Mouse (Mus musculus) bone marrow, adult 2 months (tissue): ENCODE measurements around the gene Hist2h3b. TPM values are rescaled to one million over a fixed set of nuclear protein-coding genes. Genes with fewer than 3 reads are reported as not detected.

Source experiments
- H3K27ac ChIP-seq: fragments of 200-500 bp; 2 replicates; pipeline ENCODE4 v1.5.1; 2012; ENCODE audit warnings: low read depth, mild to moderate bottlenecking, control low read depth, inconsistent platforms, low read length; ENCODE audit not compliant: control insufficient read depth, poor library complexity, insufficient read depth
- H3K4me1 ChIP-seq: fragments of 200-500 bp; 2 replicates; pipeline ENCODE4 v1.6.1; 2011; ENCODE audit warnings: low read length; ENCODE audit not compliant: control insufficient read depth, insufficient read depth
- H3K4me3 ChIP-seq: fragments of 200-500 bp; replicated peaks from 2 replicates; pipeline ENCODE3; 2011; ENCODE audit warnings: mild to moderate bottlenecking, low read depth, low read length, control low read depth; ENCODE audit not compliant: control insufficient read depth
- CTCF ChIP-seq: fragments of 200-500 bp; IDR thresholded peaks from 2 replicates; pipeline ENCODE4 v1.5.1; 2011; ENCODE audit warnings: low read length, control low read depth; ENCODE audit not compliant: control insufficient read depth, insufficient read depth
- POLR2A ChIP-seq: fragments of 200-500 bp; IDR thresholded peaks from 2 replicates; pipeline ENCODE4 v1.6.1; 2011; ENCODE audit warnings: low read depth, mild to moderate bottlenecking, control low read depth, low read length, borderline replicate concordance; ENCODE audit not compliant: control insufficient read depth
- WGBS: fragments of 180-500 bp; shearing (Covaris S2); methylation state at CpG from one replicate; pipeline ENCODE4 v1.1.7; 2018; 5-methylcytosine and 5-hydroxymethylcytosine counted together
- polyA plus RNA-seq: library from polyadenylated mRNA; stranded (reverse); fragments of >200 nt; gene quantifications from 2 replicates; pipeline ENCODE4 v1.2.4, GENCODE M21; 2011; ENCODE audit warnings: low replicate concordance; ENCODE audit not compliant: missing spikeins, insufficient read depth, insufficient read length

Hist2h3b gene
- polyA plus RNA-seq, 1 experiment, result 20.8 TPM

DNA sequence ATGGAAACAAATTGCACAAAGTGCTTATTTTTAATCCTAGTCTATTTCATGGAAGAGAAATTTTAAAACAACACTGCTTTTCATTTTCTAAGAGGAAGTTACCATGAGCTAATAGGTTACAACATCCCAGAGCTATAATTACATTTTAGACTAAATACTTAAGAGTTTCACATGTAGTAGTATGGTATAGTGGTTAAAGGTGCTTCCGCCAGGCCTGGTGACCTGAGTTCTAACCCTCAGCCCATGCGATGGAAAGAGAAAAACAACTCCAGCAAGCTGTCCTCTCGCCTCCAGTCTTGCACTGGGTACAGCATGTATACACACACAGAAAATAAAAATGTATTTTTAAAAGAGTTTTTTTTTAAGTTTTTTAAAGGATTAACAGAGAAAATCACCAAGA lies 16.7 kb upstream of the Hist2h3b start:
- TF ChIP-seq CTCF (no peak), POLR2A (no peak)
- Histone ChIP-seq H3K4me1 (peaks cover 3% of the 10 kb centered on the region), H3K4me3 (no peak overlapping the region), H3K27ac (no peak overlapping the region; the same call in 1 of the 2 replicates)
- 37% methylated on average over 3 of the region's 3 CpGs for WGBS

DNA sequence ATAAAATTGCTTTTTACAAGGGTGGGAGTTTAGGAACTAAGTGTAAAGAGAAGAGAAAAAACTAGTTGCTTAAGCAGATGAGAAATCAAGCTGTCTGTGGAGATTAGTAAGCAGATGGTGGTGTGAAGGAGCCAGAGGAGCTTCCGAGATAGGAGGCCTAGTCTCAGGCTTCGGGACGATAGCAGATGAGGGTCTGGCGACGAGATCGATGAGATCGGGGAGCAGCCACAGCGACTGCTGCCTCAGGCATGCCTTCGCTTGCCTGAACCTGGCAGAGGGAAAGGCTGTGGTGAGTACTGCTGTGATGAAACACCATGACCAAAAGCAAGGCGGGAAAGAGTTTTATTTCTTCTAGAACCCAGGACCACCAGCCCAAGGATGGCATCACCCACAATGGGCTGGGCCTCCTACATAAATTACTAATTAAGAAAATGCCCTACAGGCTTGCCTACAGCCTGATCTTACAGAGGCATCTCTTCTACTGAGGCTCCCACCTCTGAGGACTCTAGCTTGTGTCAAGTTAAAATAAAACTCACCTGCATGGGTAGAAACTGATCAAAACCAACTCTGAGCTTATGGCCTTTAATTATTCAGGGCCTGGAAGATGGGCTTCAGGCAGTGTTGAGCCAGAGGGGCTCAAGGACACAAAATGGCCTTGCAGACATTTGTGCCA lies 13.6 kb upstream of the Hist2h3b start:
- TF ChIP-seq CTCF, result no peak
- TF ChIP-seq POLR2A, result no peak
- Histone ChIP-seq H3K4me3 (no peak overlapping the region), H3K27ac (peak overlapping the region; percentile 63), H3K4me1 (peaks cover 1% of the 10 kb centered on the region; the same call in 1 of the 2 replicates)
- WGBS, result 61% methylated on average over 10 of the region's 10 CpGs

DNA sequence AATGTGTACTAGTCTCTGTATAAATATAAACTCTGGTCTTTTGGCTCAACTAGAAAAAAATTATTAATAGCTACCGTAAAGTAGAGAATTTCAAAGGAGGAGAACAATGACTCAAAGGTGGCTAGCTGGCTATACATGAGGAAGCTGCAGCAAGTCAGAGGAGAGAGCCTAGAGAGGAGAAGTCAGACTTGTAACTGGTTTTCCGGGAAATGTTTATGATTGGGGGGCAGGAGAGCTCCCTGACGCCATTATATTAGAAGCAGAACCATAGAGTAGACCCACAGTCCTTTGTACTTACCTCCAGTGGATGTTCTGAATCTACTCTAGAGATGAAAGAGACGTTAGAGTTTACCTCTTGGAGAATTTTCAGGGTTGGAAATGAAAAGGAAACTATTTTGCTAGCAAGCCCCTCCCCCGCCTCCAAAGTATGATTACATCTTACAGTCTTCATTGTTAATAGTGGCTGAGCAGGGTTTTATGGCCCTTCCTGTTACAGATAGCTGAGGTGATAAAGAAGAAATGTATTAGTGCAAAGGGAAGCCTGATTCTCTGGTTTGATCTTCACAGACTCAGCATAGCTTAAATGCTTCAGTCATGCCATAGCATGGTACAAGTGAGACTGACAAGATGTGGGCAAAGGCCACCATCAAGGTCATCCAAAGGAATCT lies 12.4 kb upstream of the Hist2h3b start:
- Histone ChIP-seq H3K4me1 (peaks cover under 1% of the 10 kb centered on the region; the same call in 1 of the 2 replicates), H3K4me3 (no peak overlapping the region), H3K27ac (no peak overlapping the region)
- TF ChIP-seq POLR2A, result no peak
- no peak for TF ChIP-seq CTCF
- 46% methylated on average over 5 of the region's 5 CpGs for WGBS

DNA sequence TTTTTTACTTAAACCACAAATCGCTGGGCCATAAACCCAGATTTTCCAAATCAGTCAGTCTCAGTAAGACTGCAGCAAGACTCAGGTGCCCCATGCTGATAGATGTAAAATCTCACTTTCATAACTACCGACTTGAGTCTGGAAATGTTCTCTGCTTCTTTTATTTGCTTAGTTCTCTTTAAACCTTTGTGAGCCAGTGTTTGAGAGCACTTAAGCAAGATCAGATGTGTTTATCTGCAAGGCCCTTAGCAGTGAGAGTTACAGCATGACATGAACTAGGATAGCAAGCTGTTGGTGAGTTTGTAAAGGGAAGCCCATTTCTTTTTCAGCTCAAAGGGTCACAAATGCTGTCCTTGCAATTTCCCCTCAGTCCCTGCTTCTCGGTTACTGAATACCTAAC lies 11.3 kb upstream of the Hist2h3b start:
- Histone ChIP-seq H3K27ac (no peak overlapping the region), H3K4me3 (no peak overlapping the region), H3K4me1 (no peaks in the 10 kb centered on the region; the same call in 1 of the 2 replicates)
- 76% methylated on average over 3 of the region's 3 CpGs for WGBS
- TF ChIP-seq POLR2A, result no peak
- no peak for TF ChIP-seq CTCF

DNA sequence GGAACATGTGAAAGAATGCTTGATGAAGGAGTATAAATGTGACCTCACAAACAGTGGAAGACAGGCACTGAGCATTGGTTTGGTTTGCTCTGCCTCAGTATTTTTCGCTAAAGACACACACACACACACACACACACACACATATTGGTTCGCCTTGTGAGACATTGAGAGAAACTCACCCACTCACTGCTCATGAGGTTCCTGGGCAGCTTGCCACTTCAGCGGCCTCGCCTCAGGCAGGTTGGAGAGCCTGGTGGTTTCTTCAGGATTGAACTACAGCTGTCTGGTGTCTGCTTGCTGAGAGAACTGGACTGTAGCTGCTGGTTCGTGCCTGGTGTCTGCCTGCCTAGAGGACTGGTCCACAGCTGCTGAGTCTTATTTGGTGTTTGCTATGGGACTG lies 8.2 kb upstream of the Hist2h3b start:
- TF ChIP-seq CTCF (no peak), POLR2A (no peak)
- 88% methylated on average over 5 of the region's 5 CpGs for WGBS
- no peak overlapping the region for H3K27ac ChIP-seq
- H3K4me1 ChIP-seq, result no peaks in the 10 kb centered on the region; the same call in 1 of the 2 replicates
- no peak overlapping the region for H3K4me3 ChIP-seq

DNA sequence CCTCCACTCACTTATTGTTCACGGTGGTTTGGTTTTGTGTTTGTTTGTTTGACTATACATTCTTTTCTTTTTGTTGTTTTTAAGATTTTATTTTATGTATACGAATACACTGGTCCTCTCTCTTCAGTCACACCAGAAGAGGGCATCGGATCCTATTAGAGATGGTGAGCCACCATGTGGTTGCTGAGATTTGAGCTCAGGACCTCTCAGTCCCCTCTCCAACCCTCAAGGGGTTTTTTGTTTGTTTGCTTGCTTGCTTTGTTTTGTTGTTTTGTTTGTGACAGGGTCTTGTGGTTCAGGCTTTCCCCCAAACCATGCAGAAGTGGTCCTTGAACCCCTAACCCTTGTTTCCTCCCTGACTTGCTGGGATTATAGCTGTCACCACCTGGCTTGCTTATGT lies 6.8 kb upstream of the Hist2h3b start:
- TF ChIP-seq CTCF (no peak), POLR2A (no peak)
- Histone ChIP-seq H3K27ac (peak overlapping the region; percentile 98), H3K4me1 (no peaks in the 10 kb centered on the region; the same call in 1 of the 2 replicates), H3K4me3 (peak overlapping the region; percentile 38)
- 49% methylated on average over 3 of the region's 3 CpGs for WGBS

DNA sequence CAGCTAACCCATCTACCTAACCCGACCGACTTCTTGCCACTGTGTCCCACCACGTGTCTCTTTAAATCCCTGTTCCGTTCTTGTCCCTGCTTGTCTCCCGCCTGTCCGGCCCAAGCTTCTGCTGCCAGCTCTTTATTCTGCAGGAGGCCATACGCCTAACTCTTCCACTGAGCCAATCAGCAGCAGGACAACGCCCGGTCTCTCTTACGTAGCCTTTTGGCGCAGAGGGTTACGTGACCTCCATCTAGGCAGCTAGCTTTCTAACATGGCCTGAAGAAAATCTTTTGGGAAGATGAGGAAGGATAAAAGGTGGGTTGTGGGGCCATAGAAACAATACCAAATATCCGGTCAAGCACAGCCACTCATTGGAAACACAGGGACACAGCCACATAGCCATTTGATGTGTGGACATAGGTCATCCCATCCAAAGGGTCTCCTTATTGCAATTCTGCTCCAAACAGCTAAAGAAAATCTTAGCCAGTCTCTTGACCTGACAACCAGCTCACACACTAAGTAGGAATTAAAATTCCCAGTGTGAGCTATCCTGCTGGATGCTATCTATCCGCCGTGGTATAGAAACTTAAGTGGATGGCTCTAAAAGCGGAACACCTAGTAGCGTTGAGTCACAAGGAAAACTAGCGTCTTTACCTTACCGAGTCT lies 6.1 kb upstream of the Hist2h3b start:
- TF ChIP-seq CTCF (no peak; the same call in 1 of the 2 replicates), POLR2A (peak; percentile 56)
- Histone ChIP-seq H3K27ac (peak overlapping the region; percentile 98), H3K4me3 (peak overlapping the region; percentile 74), H3K4me1 (no peaks in the 10 kb centered on the region; the same call in 1 of the 2 replicates)
- under 1% methylated on average over 19 of the region's 19 CpGs for WGBS

DNA sequence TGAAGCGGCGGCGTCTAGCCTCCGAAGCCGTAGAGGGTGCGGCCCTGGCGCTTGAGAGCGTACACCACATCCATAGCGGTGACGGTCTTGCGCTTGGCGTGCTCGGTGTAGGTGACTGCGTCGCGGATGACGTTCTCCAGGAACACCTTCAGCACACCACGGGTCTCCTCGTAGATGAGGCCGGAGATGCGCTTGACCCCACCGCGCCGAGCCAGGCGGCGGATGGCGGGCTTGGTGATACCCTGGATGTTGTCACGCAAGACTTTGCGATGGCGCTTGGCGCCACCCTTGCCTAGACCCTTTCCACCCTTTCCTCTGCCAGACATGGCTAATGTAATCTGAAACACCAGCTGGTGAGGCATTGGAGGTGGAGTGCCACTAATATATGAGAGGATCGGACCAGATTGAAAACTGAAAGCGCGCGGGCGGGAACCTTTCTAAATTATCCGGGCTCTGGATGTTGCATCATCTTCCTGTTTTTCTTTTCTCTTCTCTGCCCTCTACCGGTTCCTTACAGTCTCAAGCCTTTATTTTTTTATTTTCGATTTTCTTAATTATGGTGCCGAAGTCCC lies 5.4 kb upstream of the Hist2h3b start, which contains the start of gene Hist2h4:
Gene Hist2h4, minus strand, starts transcription at position 333 of the 572 bp plus-strand sequence.
- TF ChIP-seq POLR2A (peak; percentile 100), CTCF (peak; percentile 26; the same call in 1 of the 2 replicates)

More for the DNA sequence above, 5.4 kb upstream of the Hist2h3b start, which contains the start of gene Hist2h4:
- Histone ChIP-seq H3K27ac (peak within 1 kb of the TSS; percentile 98), H3K4me1 (no peaks in the 10 kb centered on the region; the same call in 1 of the 2 replicates), H3K4me3 (peak within 1 kb of the TSS; percentile 74)
- WGBS, result under 1% methylated on average over 40 of the region's 40 CpGs
